Mouse (Mus musculus) layer of hippocampus, adult 8-10 months (tissue): ENCODE data around the gene Polr3e. TPM values are rescaled to one million over a fixed set of nuclear protein-coding genes. Genes with fewer than 3 reads are reported as not detected.
A peak's percentile ranks its signal among the peaks of the same experiment; 100 is the strongest.
"Not testable (repeated sequence)": the region's sequence is repeated elsewhere in the genome, so short reads cannot be mapped to it uniquely, and the experiment has no call there.

Experiments
- DNase-seq, 2 experiments: peaks; one replicate each; pipeline ENCODE4 v3.0.0; 2022; ENCODE audit warnings: low spot score in 2 of 2
- total RNA-seq, 4 experiments: library from RNA; stranded (reverse); gene quantifications; 2 replicates each; pipeline ENCODE4 v1.2.4; 2022

The Polr3e gene
- total RNA-seq, 4 experiments from 2014 or later, result 26.5 to 30.1 (median 29.6) TPM

- not testable (repeated sequence) for DNase-seq
Measured at GRCm38 (mm10) chr7:120910172-120910571, 7.4 kb upstream of the Polr3e start.

- not testable (repeated sequence) for DNase-seq
Measured at GRCm38 (mm10) chr7:120911268-120911667, 6.3 kb upstream of the Polr3e start.

GRCm38 (mm10) chr7:120913332-120913731 lies 4.2 kb upstream of the Polr3e start:
- DNase-seq, result no peak

GRCm38 (mm10) chr7:120916262-120916875 lies 1.2 kb upstream of the Polr3e start:
- no peak for DNase-seq

- DNase-seq, result no peak
Measured at GRCm38 (mm10) chr7:120917279-120917591, 309 bp upstream of the Polr3e start.

- peak; percentile 40 to 70 for DNase-seq
Measured at GRCm38 (mm10) chr7:120918526-120918962, 1.0 kb downstream of the Polr3e start.

GRCm38 (mm10) chr7:120933110-120933509 lies 15.6 kb downstream of the Polr3e start:
- DNase-seq, result no peak

- DNase-seq, result no peak
Measured at GRCm38 (mm10) chr7:120933680-120934195, 16.2 kb downstream of the Polr3e start.

GRCm38 (mm10) chr7:120934716-120935115 lies 17.2 kb downstream of the Polr3e start:
- peak in 1 of 2 experiments; percentile 34 for DNase-seq

GRCm38 (mm10) chr7:120936522-120936921 lies 19.0 kb downstream of the Polr3e start:
- no peak for DNase-seq

- no peak for DNase-seq
Measured at GRCm38 (mm10) chr7:120938206-120938605, 20.7 kb downstream of the Polr3e start.

GRCm38 (mm10) chr7:120940343-120940742 lies 22.8 kb downstream of the Polr3e start:
- DNase-seq, result peak in 1 of 2 experiments; percentile 51

- no peak for DNase-seq
Measured at GRCm38 (mm10) chr7:120941214-120941613, 23.7 kb downstream of the Polr3e start.

- no peak for DNase-seq
Measured at GRCm38 (mm10) chr7:120942506-120942905, 25.0 kb downstream of the Polr3e start.

- no peak for DNase-seq
Measured at GRCm38 (mm10) chr7:120943936-120944509, 26.5 kb downstream of the Polr3e start.

- DNase-seq, result not testable (repeated sequence)
Measured at GRCm38 (mm10) chr7:120953591-120953990, 36.0 kb downstream of the Polr3e start.

- no peak for DNase-seq
Measured at GRCm38 (mm10) chr7:120960116-120960515, 42.6 kb downstream of the Polr3e start.

- no peak for DNase-seq
Measured at GRCm38 (mm10) chr7:120960601-120961000, 43.1 kb downstream of the Polr3e start.

- no peak for DNase-seq
Measured at GRCm38 (mm10) chr7:120961893-120962292, 44.3 kb downstream of the Polr3e start.

- DNase-seq, result no peak
Measured at GRCm38 (mm10) chr7:120963126-120963525, 45.6 kb downstream of the Polr3e start.

- DNase-seq, result no peak
Measured at GRCm38 (mm10) chr7:120969221-120969620, 51.7 kb downstream of the Polr3e start.

- no peak for DNase-seq
Measured at GRCm38 (mm10) chr7:120970112-120970511, 52.6 kb downstream of the Polr3e start.

GRCm38 (mm10) chr7:120972471-120972870 lies 54.9 kb downstream of the Polr3e start:
- DNase-seq, result not testable (repeated sequence)
